Mouse (Mus musculus) spleen, adult 2 months (tissue): ENCODE data around the gene Mcfd2.

ENCODE experiments used
- CTCF ChIP-seq: fragments of 200-500 bp; IDR thresholded peaks from 2 replicates; pipeline ENCODE4 v1.5.1; 2011; ENCODE audit warnings: mild to moderate bottlenecking, inconsistent platforms; ENCODE audit not compliant: insufficient read depth, insufficient read length, insufficient replicate concordance; ENCODE audit errors: extremely low read depth
- POLR2A ChIP-seq: fragments of 200-500 bp; IDR thresholded peaks from 2 replicates; pipeline ENCODE4 v1.6.1; 2011; ENCODE audit warnings: low read depth, low read length, inconsistent platforms

DNA sequence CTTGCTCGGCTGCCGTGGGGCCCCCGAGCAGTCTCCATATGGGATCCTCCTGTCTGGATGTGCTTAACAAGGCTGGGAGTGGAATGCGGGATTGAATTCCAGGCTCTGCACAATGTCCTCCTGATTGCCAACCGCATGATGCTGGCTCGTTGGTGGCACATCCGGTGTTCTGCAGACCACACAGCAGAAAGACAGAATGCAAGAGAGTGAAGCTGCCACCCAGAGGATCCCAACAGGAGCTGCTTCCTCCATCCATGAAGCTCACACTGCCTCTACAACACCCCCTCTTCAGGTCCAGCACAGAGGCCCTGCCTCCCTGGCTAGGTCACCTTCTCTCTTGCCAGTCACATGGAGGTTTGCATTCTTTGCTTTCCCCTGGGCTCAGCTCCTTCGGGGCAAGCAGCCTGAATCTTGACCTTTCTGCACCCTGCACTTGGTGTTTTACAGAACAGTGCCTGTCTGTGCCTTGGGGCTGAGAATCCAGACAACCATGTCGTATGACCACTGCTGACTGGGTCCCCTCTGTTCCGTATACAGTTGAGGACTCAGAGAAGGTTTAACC, 39.6 kb downstream of the Mcfd2 start:
- TF ChIP-seq CTCF (no peak), POLR2A (no peak)
